Mouse (Mus musculus) olfactory bulb, adult 2 months (tissue): ENCODE results near the gene Fn3krp.

Source experiments
- CTCF ChIP-seq: fragments of 200-500 bp; IDR thresholded peaks from 2 replicates; pipeline ENCODE4 v1.5.1; 2012; ENCODE audit warnings: low read depth, mild to moderate bottlenecking, low read length, moderate library complexity; ENCODE audit not compliant: insufficient read depth
- POLR2A ChIP-seq: fragments of 200-500 bp; IDR thresholded peaks from 2 replicates; pipeline ENCODE4 v1.6.1; 2012; ENCODE audit warnings: mild to moderate bottlenecking, low read depth, low read length, moderate library complexity; ENCODE audit not compliant: insufficient read depth

GRCm38 (mm10) chr11:121421553-121422173, 462 bp downstream of the Fn3krp start:
- no peak for TF ChIP-seq POLR2A
- no peak for TF ChIP-seq CTCF
